Mouse (Mus musculus) bone marrow macrophage, adult 2 months (primary cell): Measurements from ENCODE around the gene Gm12216.

ENCODE experiments used
- CTCF ChIP-seq: IDR thresholded peaks from 2 replicates; pipeline ENCODE4 v1.5.1; 2012; ENCODE audit warnings: low read depth, mild to moderate bottlenecking, low read length, moderate library complexity
- POLR2A ChIP-seq: IDR thresholded peaks from 2 replicates; pipeline ENCODE4 v1.6.1; 2012; ENCODE audit warnings: mild to moderate bottlenecking, low read depth, low read length, borderline replicate concordance

DNA sequence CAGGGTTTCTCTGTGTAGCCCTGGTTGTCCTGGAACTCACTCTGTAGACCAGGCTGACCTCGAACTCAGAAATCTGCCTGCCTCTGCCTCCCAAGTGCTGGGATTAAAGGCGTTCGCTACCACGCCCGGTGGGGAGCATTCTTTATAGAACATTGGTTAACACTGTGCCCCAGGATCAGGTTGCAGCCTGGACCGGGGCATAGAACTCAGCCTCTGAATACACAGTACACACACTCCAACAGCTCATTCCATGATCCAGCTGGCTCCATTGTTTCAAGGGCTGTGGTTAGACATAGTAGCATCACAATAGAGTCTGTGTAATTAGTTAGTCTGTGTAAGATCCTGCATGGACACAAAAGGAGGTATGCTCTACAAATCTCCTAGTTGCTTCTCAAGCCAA lies 40.9 kb upstream of the Gm12216 start:
- TF ChIP-seq CTCF = no peak
- TF ChIP-seq POLR2A = no peak
